Mouse (Mus musculus): Measurements from ENCODE around the gene Sacs.

GRCm38 (mm10) chr14:61210111-61210510 lies 71.9 kb downstream of the Sacs start:
- no peak for TF ChIP-seq EP300 (IDR thresholded peaks at IDR 0.05)
- no peak for TF ChIP-seq CTCF (IDR thresholded peaks at IDR 0.05)
